8 mouse cellular contexts compared by ENCODE assay signal in genomic region chr6:142571055-142571618, GRCm38 (mm10). TPM values are rescaled to one million over a fixed set of nuclear protein-coding genes. Genes with fewer than 3 reads are reported as not detected.
A peak's percentile ranks its signal among the peaks of the same experiment; 100 is the strongest.
DNase-seq lines count a peak whose midpoint lies in the region; ATAC-seq lines count a peak whose summit lies in the region.

Gene Kcnj8 (minus strand): TSS chr6:142571614.

- no peaks in the 10 kb centered on the region for H3K9me3 ChIP-seq in hindbrain, embryonic 14.5 days (ENCODE audit: control insufficient read depth, low read length)
- H3K9me3 ChIP-seq in limb, embryonic 11.5 days (ENCODE audit: control insufficient read depth, low read length): no peaks in the 10 kb centered on the region
- H3K9me3 ChIP-seq in midbrain, embryonic 11.5 days (ENCODE audit: control insufficient read depth, low read length): no peaks in the 10 kb centered on the region

- no peaks in the 10 kb centered on the region for H3K36me3 ChIP-seq in hindbrain, embryonic 14.5 days (replicated peaks; ENCODE audit: control insufficient read depth, insufficient read depth)
- no peaks in the 10 kb centered on the region for H3K36me3 ChIP-seq in limb, embryonic 11.5 days (ENCODE audit: control insufficient read depth, insufficient read depth, low read length)
- no peaks in the 10 kb centered on the region for H3K36me3 ChIP-seq in midbrain, embryonic 11.5 days (ENCODE audit: control insufficient read depth, insufficient read depth, low read length)

- peak; percentile 58 for DNase-seq in R1 (ENCODE audit: low read depth, low spot score)
- peak; percentile 48 to 74 for DNase-seq in cerebellum, postnatal 10 days
- peak; percentile 6 to 56 for DNase-seq in gastrocnemius, adult 8-10 months (ENCODE audit: low spot score in 2 of 2)
- peak; percentile 40 for DNase-seq in hindbrain, embryonic 14.5 days (ENCODE audit: low spot score)
- peak; percentile 76 for DNase-seq in limb, embryonic 11.5 days (ENCODE audit: low spot score)
- peak; percentile 97 for DNase-seq in midbrain, embryonic 11.5 days (ENCODE audit: low spot score, missing footprints)
- peak; percentile 56 for DNase-seq in skeletal muscle tissue, adult 2 months (ENCODE audit: low read depth, low spot score)

- H3K27ac ChIP-seq in hindbrain, embryonic 14.5 days: no peak within 1 kb of the TSS
- no peak within 1 kb of the TSS for H3K27ac ChIP-seq in limb, embryonic 11.5 days (replicated peaks; ENCODE audit: low read depth, low read length)
- no peak within 1 kb of the TSS for H3K27ac ChIP-seq in midbrain, embryonic 11.5 days (ENCODE audit: low read depth, low read length)

- under 1% methylated on average over 33 of the region's 34 CpGs for WGBS in hindbrain, embryonic 14.5 days
- WGBS in limb, embryonic 11.5 days: under 1% methylated on average over 33 of the region's 34 CpGs
- 1% methylated on average over 34 of the region's 34 CpGs for WGBS in midbrain, embryonic 11.5 days

- peak; percentile 84 for ATAC-seq in hindbrain, embryonic 14.5 days (ENCODE audit: low FRiP score)
- ATAC-seq in limb, embryonic 11.5 days (ENCODE audit: insufficient number of reproducible peaks, low FRiP score, low TSS enrichment, low read depth): peak; percentile 88
- peak; percentile 94 for ATAC-seq in midbrain, embryonic 11.5 days (ENCODE audit: low FRiP score)
- no peak for ATAC-seq in erythroblast, adult 5-6 weeks (replicated peaks; ENCODE audit: low FRiP score, poor library complexity, severe bottlenecking)

- H3K4me1 ChIP-seq in hindbrain, embryonic 14.5 days (replicated peaks; ENCODE audit: control insufficient read depth, insufficient read depth, low read length): peaks cover 20% of the 10 kb centered on the region
- 0 out of 2 replicates have a peak, but pooled peaks cover 4% of the 10 kb centered on the region for H3K4me1 ChIP-seq in limb, embryonic 11.5 days (ENCODE audit: control insufficient read depth, insufficient read depth, low read length)
- H3K4me1 ChIP-seq in midbrain, embryonic 11.5 days (ENCODE audit: control insufficient read depth, insufficient read depth, low read length): no peaks in the 10 kb centered on the region

- H3K4me3 ChIP-seq in hindbrain, embryonic 14.5 days (replicated peaks; ENCODE audit: low read length): peak within 1 kb of the TSS; percentile 44
- H3K4me3 ChIP-seq in limb, embryonic 11.5 days (ENCODE audit: low read depth, low read length): peak within 1 kb of the TSS; percentile 41
- H3K4me3 ChIP-seq in midbrain, embryonic 11.5 days (ENCODE audit: low read depth, low read length): peak within 1 kb of the TSS; percentile 39

- peaks cover 59% of the 10 kb centered on the region for H3K27me3 ChIP-seq in hindbrain, embryonic 14.5 days (ENCODE audit: control insufficient read depth, insufficient read depth, low read length)
- H3K27me3 ChIP-seq in limb, embryonic 11.5 days (ENCODE audit: control insufficient read depth, insufficient read depth, low read length): peaks cover 37% of the 10 kb centered on the region
- peaks cover 35% of the 10 kb centered on the region for H3K27me3 ChIP-seq in midbrain, embryonic 11.5 days (ENCODE audit: control insufficient read depth, insufficient read depth, low read length)

- peak within 1 kb of the TSS; percentile 97 for H3K4me2 ChIP-seq in hindbrain, embryonic 14.5 days (replicated peaks)
- peak within 1 kb of the TSS; percentile 74 for H3K4me2 ChIP-seq in limb, embryonic 11.5 days (ENCODE audit: low read depth, severe bottlenecking)
- peak within 1 kb of the TSS; percentile 70 for H3K4me2 ChIP-seq in midbrain, embryonic 11.5 days

- H3K9ac ChIP-seq in hindbrain, embryonic 14.5 days: peak within 1 kb of the TSS; percentile 38
- peak within 1 kb of the TSS; percentile 30; the same call in 1 of the 2 replicates for H3K9ac ChIP-seq in limb, embryonic 11.5 days (ENCODE audit: low read length)
- peak within 1 kb of the TSS; percentile 35; the same call in 1 of the 2 replicates for H3K9ac ChIP-seq in midbrain, embryonic 11.5 days (ENCODE audit: low read length)

RNA-seq across cellular contexts. Expression of gene Kcnj8, which starts in this region (rescaled TPM):
- total RNA-seq in gastrocnemius, adult 8-10 months (2022): 1 to 10 TPM; 2.9 to 9.0 (median 6.3) TPM
- 12.4 and 12.9 TPM in 2 replicates for polyA plus RNA-seq in hindbrain, embryonic 14.5 days (2014; fragmentation: Nextera tagmentation; extraction: Ambion mirVana)
- polyA plus RNA-seq in limb, embryonic 11.5 days (2014; fragmentation: Nextera tagmentation; extraction: Ambion mirVana): 0.13 and 0.19 TPM in 2 replicates
- polyA plus RNA-seq in midbrain, embryonic 11.5 days (2014; fragmentation: Nextera tagmentation; extraction: Ambion mirVana): 6.6 and 8.2 TPM in 2 replicates
- total RNA-seq in erythroblast, adult 5-6 weeks (2015; ENCODE audit: low replicate concordance): not detected in 2 replicates
- not detected in 2 replicates for total RNA-seq in erythroblast, adult 5-6 weeks (2017; ENCODE audit: low replicate concordance)

Comparison
In these comparisons a context has a peak if more than half of its experiments do, and no peak if none do; other contexts are left out.
1. Peak in DNase-seq, ATAC-seq, H3K4me3 ChIP-seq, H3K9ac ChIP-seq and H3K4me2 ChIP-seq in limb, embryonic 11.5 days; RNA of the gene not detected or under 1 TPM.
2. DNase-seq: peak in every context shown above with its lines; median percentile 97 in midbrain, embryonic 11.5 days; 76 in limb, embryonic 11.5 days; 61 in cerebellum, postnatal 10 days; 58 in R1; 56 in skeletal muscle tissue, adult 2 months; 40 in hindbrain, embryonic 14.5 days; 31 in gastrocnemius, adult 8-10 months.